Mouse (Mus musculus): Measurements from ENCODE around the gene Ehbp1.

DNA sequence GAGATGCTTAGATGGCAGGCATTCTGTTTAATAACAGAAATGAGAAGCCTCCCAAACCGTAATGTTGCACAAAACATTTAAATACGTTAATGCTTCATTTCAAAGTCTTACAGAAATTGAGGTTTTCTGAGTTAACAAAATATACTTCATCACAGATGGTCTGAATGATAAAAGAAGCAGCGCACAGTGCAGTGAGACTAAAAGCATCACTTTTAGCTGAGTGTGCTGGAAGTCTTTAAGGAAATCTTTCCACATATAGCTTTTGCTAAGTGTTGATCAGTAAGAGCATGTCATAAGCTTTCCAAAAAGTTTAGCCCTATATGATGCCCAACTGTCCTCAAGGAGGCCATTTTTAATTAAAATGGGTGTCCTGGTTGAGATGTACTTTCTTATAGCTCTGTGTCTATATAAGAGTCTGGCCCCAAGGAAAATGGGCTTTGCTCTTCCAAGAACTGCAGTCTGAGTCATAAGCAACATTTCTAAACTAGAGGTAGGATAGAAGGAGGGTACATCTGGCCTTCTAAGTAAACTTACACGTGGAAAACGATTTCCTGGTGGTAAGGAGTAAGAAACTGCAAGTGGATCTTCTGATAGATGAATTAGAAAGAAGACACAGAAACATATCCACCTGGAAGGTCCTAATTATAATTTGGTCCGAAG is 12.0 kb upstream of the Ehbp1 start:
- no peak for TF ChIP-seq CTCF (IDR thresholded peaks at IDR 0.05; ENCODE audit: borderline replicate concordance, insufficient read depth, low read depth, low read length)
- no peak for TF ChIP-seq POLR2A (IDR thresholded peaks at IDR 0.05; ENCODE audit: borderline replicate concordance, insufficient read depth, low read length)
